Mouse (Mus musculus) adrenal gland, postnatal 14 days (tissue): ENCODE measurements around the gene Polr2g. TPM values are rescaled to one million over a fixed set of nuclear protein-coding genes. Genes with fewer than 3 reads are reported as not detected.

Experiments used
- DNase-seq: peaks from one replicate; pipeline ENCODE4 v3.0.0; 2021; ENCODE audit warnings: mixed read lengths
- total RNA-seq: library from RNA; stranded (reverse); gene quantifications from 2 replicates; pipeline ENCODE4 v1.2.3, GENCODE M21; 2021

Gene Polr2g
- total RNA-seq, 1 experiment from 2014 or later, result 85.2 TPM

DNA sequence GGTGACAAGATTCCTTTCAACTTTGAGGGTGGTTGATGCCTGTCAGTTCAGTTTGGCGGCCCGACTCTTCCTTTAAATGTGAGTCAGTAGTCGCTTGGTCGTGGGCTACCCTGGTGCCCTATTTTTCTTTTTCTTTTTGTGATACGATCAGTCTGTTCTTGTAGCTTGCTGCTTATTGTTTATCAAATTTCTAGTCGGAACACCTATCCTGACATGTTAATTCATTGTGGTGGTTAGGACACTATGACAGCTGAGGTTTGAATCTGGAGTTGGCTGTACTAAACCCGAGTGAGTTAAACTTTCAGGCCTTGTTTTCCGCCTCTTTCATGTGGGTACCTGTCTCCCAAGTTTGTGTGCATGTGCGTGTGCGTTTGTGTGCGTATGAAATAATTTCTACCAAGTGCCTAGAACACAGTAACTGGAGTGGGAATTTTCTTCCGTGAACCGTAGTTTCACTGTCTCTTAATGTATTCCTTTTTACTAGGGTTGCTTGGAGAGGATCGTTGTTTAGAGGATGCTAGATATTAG lies 40.8 kb downstream of the Polr2g start:
- DNase-seq, result no peak

GRCm38 (mm10) chr19:8756635-8757387 lies 41.6 kb downstream of the Polr2g start, which contains the start of gene Nxf1:
Nxf1 (plus strand) TSS chr19:8757073.
- peak; percentile 97 for DNase-seq

GRCm38 (mm10) chr19:8755652-8756051 lies 42.7 kb downstream of the Polr2g start:
- no peak for DNase-seq

- DNase-seq, result no peak
Measured at GRCm38 (mm10) chr19:8747368-8747767, 51.0 kb downstream of the Polr2g start.

DNA sequence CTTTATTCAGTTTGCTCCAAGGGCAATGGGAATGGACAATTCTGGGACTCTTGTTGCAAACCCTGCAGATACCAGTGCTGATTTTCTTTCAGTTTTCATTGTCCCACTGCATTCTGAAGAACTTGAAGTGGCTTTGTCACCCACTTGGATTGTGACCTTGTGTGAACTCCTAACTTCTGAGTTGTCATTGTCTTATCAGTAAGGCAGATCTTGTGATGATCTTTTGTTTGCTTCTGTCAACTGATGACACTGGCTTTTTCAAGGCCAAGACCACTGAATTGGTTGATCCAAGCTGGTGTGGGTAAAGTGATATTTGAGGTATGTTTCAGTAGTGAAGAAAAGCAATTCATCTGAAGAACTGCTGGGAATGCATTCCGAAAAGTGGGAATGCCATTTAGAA lies 53.0 kb downstream of the Polr2g start:
- no peak for DNase-seq

Other genes starting within 250 kb of the Polr2g start
- 0.15 and 0.53 TPM in 2 replicates for gene Slc22a8, start 207.3 kb downstream of the Polr2g start, total RNA-seq
- gene Slc22a6, start 180.5 kb downstream of the Polr2g start, total RNA-seq, result not detected in 2 replicates
- 1.5 and 2.4 TPM in 2 replicates for gene Chrm1, start 134.8 kb downstream of the Polr2g start, total RNA-seq
- gene Slc3a2, start 75.2 kb downstream of the Polr2g start, total RNA-seq, result 178 and 199 TPM in 2 replicates
- gene Wdr74, start 62.8 kb downstream of the Polr2g start, total RNA-seq, result 50.8 and 68.2 TPM in 2 replicates
- gene 1700092M07Rik, start 57.9 kb downstream of the Polr2g start, total RNA-seq, result 2.3 and 2.4 TPM in 2 replicates
- gene Stx5a, start 57.2 kb downstream of the Polr2g start, total RNA-seq, result 77.9 and 90.8 TPM in 2 replicates
- 110 and 120 TPM in 2 replicates for gene Nxf1, start 41.5 kb downstream of the Polr2g start, total RNA-seq
- gene Tmem223, start 27.6 kb downstream of the Polr2g start, total RNA-seq, result 102 and 111 TPM in 2 replicates
- 44.7 and 45.9 TPM in 2 replicates for gene Tmem179b, start 24.1 kb downstream of the Polr2g start, total RNA-seq
- gene Taf6l, start 12.2 kb downstream of the Polr2g start, total RNA-seq, result 15.2 and 18.2 TPM in 2 replicates
- 2.4 and 2.9 TPM in 2 replicates for gene Zbtb3, start 4.0 kb upstream of the Polr2g start, total RNA-seq
- gene Ttc9c, start 20.8 kb upstream of the Polr2g start, total RNA-seq, result 29.6 and 32.0 TPM in 2 replicates
- gene Hnrnpul2, start 21.4 kb upstream of the Polr2g start, total RNA-seq, result 77.0 and 79.6 TPM in 2 replicates
- 7.5 TPM in 1 of 2 replicates, not detected in the other for gene AC129217.1, start 31.2 kb upstream of the Polr2g start, total RNA-seq
- gene Bscl2, start 38.9 kb upstream of the Polr2g start, total RNA-seq, result 143 and 153 TPM in 2 replicates
- 6.4 and 9.3 TPM in 2 replicates for gene Gng3, start 40.6 kb upstream of the Polr2g start, total RNA-seq
- gene Lrrn4cl, start 52.2 kb upstream of the Polr2g start, total RNA-seq, result 3.8 and 4.1 TPM in 2 replicates
- gene Ubxn1, start 72.9 kb upstream of the Polr2g start, total RNA-seq, result 214 and 218 TPM in 2 replicates
- gene Uqcc3, start 82.3 kb upstream of the Polr2g start, total RNA-seq, result 80.7 and 82.8 TPM in 2 replicates
- 4.6 and 13.6 TPM in 2 replicates for gene Lbhd1, start 85.2 kb upstream of the Polr2g start, total RNA-seq
- gene Gm49403, start 85.4 kb upstream of the Polr2g start, total RNA-seq, result not detected in 2 replicates
- 42.4 and 46.2 TPM in 2 replicates for gene 1810009A15Rik, start 90.3 kb upstream of the Polr2g start, total RNA-seq
- gene Gm49416, start 90.3 kb upstream of the Polr2g start, total RNA-seq, result 6.0 TPM in 1 of 2 replicates, not detected in the other
- 22.5 and 23.1 TPM in 2 replicates for gene Ints5, start 94.4 kb upstream of the Polr2g start, total RNA-seq
- 162 and 164 TPM in 2 replicates for gene Ganab, start 99.5 kb upstream of the Polr2g start, total RNA-seq
- gene B3gat3, start 121.8 kb upstream of the Polr2g start, total RNA-seq, result 52.1 and 53.8 TPM in 2 replicates
- gene Rom1, start 130.8 kb upstream of the Polr2g start, total RNA-seq, result 25.7 and 33.3 TPM in 2 replicates
- 45.4 and 49.5 TPM in 2 replicates for gene Eml3, start 131.0 kb upstream of the Polr2g start, total RNA-seq
- gene Mta2, start 143.3 kb upstream of the Polr2g start, total RNA-seq, result 93.1 and 105 TPM in 2 replicates
- 20.2 and 21.7 TPM in 2 replicates for gene Tut1, start 155.3 kb upstream of the Polr2g start, total RNA-seq
- 355 and 413 TPM in 2 replicates for gene Eef1g, start 168.5 kb upstream of the Polr2g start, total RNA-seq
- 157 and 186 TPM in 2 replicates for gene Ahnak, start 190.7 kb upstream of the Polr2g start, total RNA-seq